Mouse (Mus musculus): ENCODE results near the gene Gm10775. TPM values are rescaled to one million over a fixed set of nuclear protein-coding genes. Genes with fewer than 3 reads are reported as not detected.

The Gm10775 gene
- not detected in 2 replicates for total RNA-seq (2014; rRNA removed)
- not detected in 2 replicates for polyA plus RNA-seq (2012; rRNA removed)

- no peak for DNase-seq (ENCODE audit: extremely low read depth, low read depth, low spot score)
- no peak within 1 kb of the TSS for H3K4me3 ChIP-seq (ENCODE audit: insufficient read depth, low read depth, low read length)
- TF ChIP-seq POLR2A (IDR thresholded peaks at IDR 0.05; ENCODE audit: extremely low read depth, insufficient read depth, low read length) (no peak), CTCF (IDR thresholded peaks at IDR 0.05; ENCODE audit: low read depth, low read length) (no peak)
These were observed at the start of gene Gm10775 for GRCm38 (mm10) chr13:65259239-65259638. TSS of gene Gm10775 (plus strand) at chr13:65259539.

GRCm38 (mm10) chr13:65225945-65226344, 33.4 kb upstream of the Gm10775 start:
- H3K27ac ChIP-seq (replicated peaks; ENCODE audit: insufficient read depth, low read depth, low read length) = no peak overlapping the region
- H3K27me3 ChIP-seq (ENCODE audit: control insufficient read depth, insufficient read depth, low read length) = no peaks in the 10 kb centered on the region
- 55% methylated on average over 6 of the region's 6 CpGs for WGBS
- H3K36me3 ChIP-seq (ENCODE audit: control insufficient read depth, insufficient read depth, low read length) = no peaks in the 10 kb centered on the region
- no peak overlapping the region for H3K4me3 ChIP-seq (ENCODE audit: insufficient read depth, low read depth, low read length)
- H3K79me2 ChIP-seq (ENCODE audit: control insufficient read depth, insufficient read depth, low read length) = no peaks in the 10 kb centered on the region
- no peak overlapping the region for H3K9ac ChIP-seq (ENCODE audit: low read depth, low read length)
- H3K4me1 ChIP-seq (ENCODE audit: control insufficient read depth, insufficient read depth, low read length) = no peaks in the 10 kb centered on the region
- DNase-seq (ENCODE audit: extremely low read depth, low read depth, low spot score) = no peak
- TF ChIP-seq POLR2A (IDR thresholded peaks at IDR 0.05; ENCODE audit: extremely low read depth, insufficient read depth, low read length) (no peak), CTCF (IDR thresholded peaks at IDR 0.05; ENCODE audit: low read depth, low read length) (no peak)

More at GRCm38 (mm10) chr13:65259239-65259638, at the start of gene Gm10775:
- Histone ChIP-seq H3K27me3 (ENCODE audit: control insufficient read depth, insufficient read depth, low read length) (peaks cover 6% of the 10 kb centered on the region; the same call in 1 of the 2 replicates), H3K36me3 (ENCODE audit: control insufficient read depth, insufficient read depth, low read length) (no peaks in the 10 kb centered on the region; the same call in 1 of the 2 replicates), H3K27ac (replicated peaks; ENCODE audit: insufficient read depth, low read depth, low read length) (no peak within 1 kb of the TSS), H3K9ac (ENCODE audit: low read depth, low read length) (no peak within 1 kb of the TSS), H3K4me1 (ENCODE audit: control insufficient read depth, insufficient read depth, low read length) (no peaks in the 10 kb centered on the region), H3K79me2 (ENCODE audit: control insufficient read depth, insufficient read depth, low read length) (no peaks in the 10 kb centered on the region)
- 42% methylated on average over 29 of the region's 29 CpGs for whole genome bisulfite sequencing

- WGBS = 81% methylated on average over 2 of the region's 2 CpGs
- no peaks in the 10 kb centered on the region for H3K27me3 ChIP-seq (ENCODE audit: control insufficient read depth, insufficient read depth, low read length)
- no peak overlapping the region for H3K27ac ChIP-seq (replicated peaks; ENCODE audit: insufficient read depth, low read depth, low read length)
- no peak overlapping the region for H3K4me3 ChIP-seq (ENCODE audit: insufficient read depth, low read depth, low read length)
- H3K9ac ChIP-seq (ENCODE audit: low read depth, low read length) = no peak overlapping the region
- no peak for TF ChIP-seq POLR2A (IDR thresholded peaks at IDR 0.05; ENCODE audit: extremely low read depth, insufficient read depth, low read length)
- TF ChIP-seq CTCF (IDR thresholded peaks at IDR 0.05; ENCODE audit: low read depth, low read length) = no peak
- H3K4me1 ChIP-seq (ENCODE audit: control insufficient read depth, insufficient read depth, low read length) = no peaks in the 10 kb centered on the region
- H3K36me3 ChIP-seq (ENCODE audit: control insufficient read depth, insufficient read depth, low read length) = no peaks in the 10 kb centered on the region
- no peak for DNase-seq (ENCODE audit: extremely low read depth, low read depth, low spot score)
- no peaks in the 10 kb centered on the region for H3K79me2 ChIP-seq (ENCODE audit: control insufficient read depth, insufficient read depth, low read length)
These were observed 32.7 kb upstream of the Gm10775 start for GRCm38 (mm10) chr13:65226657-65227056.

- no peak overlapping the region for H3K4me3 ChIP-seq (ENCODE audit: insufficient read depth, low read depth, low read length)
- no peak overlapping the region for H3K9ac ChIP-seq (ENCODE audit: low read depth, low read length)
- H3K79me2 ChIP-seq (ENCODE audit: control insufficient read depth, insufficient read depth, low read length) = peaks cover 6% of the 10 kb centered on the region
- peaks cover 4% of the 10 kb centered on the region for H3K4me1 ChIP-seq (ENCODE audit: control insufficient read depth, insufficient read depth, low read length)
- no peak for DNase-seq (ENCODE audit: extremely low read depth, low read depth, low spot score)
- H3K27me3 ChIP-seq (ENCODE audit: control insufficient read depth, insufficient read depth, low read length) = no peaks in the 10 kb centered on the region
- no peaks in the 10 kb centered on the region for H3K36me3 ChIP-seq (ENCODE audit: control insufficient read depth, insufficient read depth, low read length)
- 72% methylated on average over 9 of the region's 9 CpGs for WGBS
- no peak overlapping the region for H3K27ac ChIP-seq (replicated peaks; ENCODE audit: insufficient read depth, low read depth, low read length)
- TF ChIP-seq CTCF (IDR thresholded peaks at IDR 0.05; ENCODE audit: low read depth, low read length) = no peak
These were observed 22.1 kb upstream of the Gm10775 start for GRCm38 (mm10) chr13:65237211-65237610.

- Histone ChIP-seq H3K9ac (ENCODE audit: low read depth, low read length) (peak overlapping the region; percentile 80), H3K4me1 (ENCODE audit: control insufficient read depth, insufficient read depth, low read length) (peaks cover 7% of the 10 kb centered on the region), H3K27me3 (ENCODE audit: control insufficient read depth, insufficient read depth, low read length) (no peaks in the 10 kb centered on the region), H3K36me3 (ENCODE audit: control insufficient read depth, insufficient read depth, low read length) (no peaks in the 10 kb centered on the region), H3K27ac (replicated peaks; ENCODE audit: insufficient read depth, low read depth, low read length) (peak overlapping the region; percentile 86), H3K4me3 (ENCODE audit: insufficient read depth, low read depth, low read length) (peak overlapping the region; percentile 73), H3K79me2 (ENCODE audit: control insufficient read depth, insufficient read depth, low read length) (peaks cover 11% of the 10 kb centered on the region)
- WGBS = under 1% methylated on average over 28 of the region's 28 CpGs
- TF ChIP-seq POLR2A (IDR thresholded peaks at IDR 0.05; ENCODE audit: extremely low read depth, insufficient read depth, low read length) = no peak; the same call in 1 of the 2 replicates
- TF ChIP-seq CTCF (IDR thresholded peaks at IDR 0.05; ENCODE audit: low read depth, low read length) = no peak
- DNase-seq (ENCODE audit: extremely low read depth, low read depth, low spot score) = peak; percentile 88
These were observed 18.7 kb upstream of the Gm10775 start for GRCm38 (mm10) chr13:65240509-65241098.

GRCm38 (mm10) chr13:65241099-65241626, 18.2 kb upstream of the Gm10775 start:
- no peaks in the 10 kb centered on the region for H3K27me3 ChIP-seq (ENCODE audit: control insufficient read depth, insufficient read depth, low read length)
- H3K9ac ChIP-seq (ENCODE audit: low read depth, low read length) = peak overlapping the region; percentile 80
- WGBS = under 1% methylated on average over 45 of the region's 45 CpGs
- H3K4me1 ChIP-seq (ENCODE audit: control insufficient read depth, insufficient read depth, low read length) = peaks cover 7% of the 10 kb centered on the region
- peak; percentile 90 for DNase-seq (ENCODE audit: extremely low read depth, low read depth, low spot score)
- peaks cover 15% of the 10 kb centered on the region for H3K79me2 ChIP-seq (ENCODE audit: control insufficient read depth, insufficient read depth, low read length)
- TF ChIP-seq CTCF (IDR thresholded peaks at IDR 0.05; ENCODE audit: low read depth, low read length) (no peak), POLR2A (IDR thresholded peaks at IDR 0.05; ENCODE audit: extremely low read depth, insufficient read depth, low read length) (0 out of 2 replicates have a peak, but pooled peaks have one; percentile 45)
- H3K4me3 ChIP-seq (ENCODE audit: insufficient read depth, low read depth, low read length) = peak overlapping the region; percentile 73
- H3K36me3 ChIP-seq (ENCODE audit: control insufficient read depth, insufficient read depth, low read length) = no peaks in the 10 kb centered on the region
- H3K27ac ChIP-seq (replicated peaks; ENCODE audit: insufficient read depth, low read depth, low read length) = peak overlapping the region; percentile 86

Measured in liver, adult 2 months (tissue).